Comparison of ENCODE assay signal across 13 mouse cellular contexts in the genomic region with DNA sequence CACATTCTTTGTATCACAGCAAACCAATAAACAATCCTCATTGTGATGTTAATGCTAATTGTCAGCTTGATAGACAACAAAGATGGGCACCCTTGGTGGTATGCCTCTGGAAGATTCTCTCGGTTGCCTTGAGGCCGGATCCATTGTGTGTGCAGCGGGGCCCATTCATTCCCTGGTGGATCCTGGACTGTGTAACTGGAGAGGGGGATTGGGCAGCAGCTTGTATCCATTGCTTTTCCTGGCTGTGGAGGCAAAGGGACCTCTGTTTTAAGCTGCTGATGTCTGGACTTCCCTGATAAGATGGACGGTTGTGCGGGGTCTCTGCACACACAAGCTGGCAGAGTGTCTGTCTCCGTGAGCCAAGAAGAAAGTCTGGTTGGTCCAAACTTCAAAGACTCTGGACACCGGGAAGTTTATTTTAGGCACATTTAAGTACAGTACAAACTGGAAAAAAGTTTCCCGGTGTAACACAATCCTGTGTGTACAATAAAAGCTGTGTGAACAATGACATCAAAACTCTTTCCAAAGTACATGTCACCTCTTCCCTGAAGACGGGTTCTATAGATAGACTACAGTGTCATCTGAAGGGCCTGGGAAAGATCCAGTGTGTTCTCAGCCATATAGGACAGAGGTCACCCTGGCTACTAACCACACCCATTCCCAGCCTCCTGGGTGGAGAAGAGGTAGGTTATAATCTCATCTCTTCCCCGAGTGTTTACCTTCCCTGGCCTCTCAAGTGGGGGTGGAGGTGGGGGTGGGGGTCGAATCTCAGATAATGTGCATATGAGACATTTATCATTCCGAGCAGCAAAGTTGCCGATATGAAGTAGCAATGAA. TPM values are rescaled to one million over a fixed set of nuclear protein-coding genes. Genes with fewer than 3 reads are reported as not detected.
DNase-seq lines count a peak whose midpoint lies in the region; ATAC-seq lines count a peak whose summit lies in the region.
"Had no signal": no experiment of that assay in that cellular context is flagged by ENCODE, and none has a peak within 500 bp of the region (broad histone marks: within the 10 kb centered on the region; RNA-seq: fewer than 3 reads in every experiment).

No protein-coding gene starts in this region.

- no peak for DNase-seq in hindbrain, embryonic 11.5 days (ENCODE audit: low spot score)
- DNase-seq in ES-E14 (ENCODE audit: low read depth, low spot score), result no peak
- DNase-seq in heart, embryonic 10.5 days (ENCODE audit: low spot score), result peak; percentile 84
- no peak for DNase-seq in liver, embryonic 11.5 days (ENCODE audit: low spot score)
- no peak for DNase-seq in adrenal gland, postnatal 36 days
- DNase-seq in left cerebral cortex, postnatal 14 days (ENCODE audit: low spot score in 2 of 2), result no peak
- no peak for DNase-seq in right cerebral cortex, postnatal 14 days
- DNase-seq: cerebellum, adult 11 months; layer of hippocampus, adult 9-11 months; thymus, postnatal 36 days had no signal

- in situ Hi-C loops in ES-E14 (cut with MboI; ENCODE audit: low sequenced_read_pairs in 2 of 2, unreplicated experiment in 2 of 2), result no loop called here

- peaks cover 38% of the 10 kb centered on the region for H3K4me1 ChIP-seq in hindbrain, embryonic 15.5 days (replicated peaks)
- H3K4me1 ChIP-seq in hindbrain, embryonic 11.5 days (replicated peaks; ENCODE audit: control insufficient read depth, insufficient read depth, low read length), result peaks cover 5% of the 10 kb centered on the region
- H3K4me1 ChIP-seq in ES-E14 (ENCODE audit: control insufficient read depth in 2 of 2, insufficient read depth in 2 of 2, low read length in 2 of 2, poor library complexity in 1 of 2), result peaks cover 0 to 33% of the 10 kb centered on the region in 2 experiments; a peak in 3 of 4 replicates
- peaks cover 61% of the 10 kb centered on the region for H3K4me1 ChIP-seq in heart, embryonic 10.5 days
- peaks cover 27% of the 10 kb centered on the region for H3K4me1 ChIP-seq in liver, embryonic 11.5 days (replicated peaks; ENCODE audit: control insufficient read depth, insufficient read depth, low read length)

- no peak overlapping the region for H3K4me3 ChIP-seq in hindbrain, embryonic 15.5 days
- no peak overlapping the region for H3K4me3 ChIP-seq in hindbrain, embryonic 11.5 days (ENCODE audit: low read depth, low read length)
- H3K4me3 ChIP-seq in ES-E14 (ENCODE audit: insufficient read depth in 1 of 2, low read depth in 1 of 2, low read length in 2 of 2, poor library complexity in 1 of 2, severe bottlenecking in 1 of 2), result no peak overlapping the region
- H3K4me3 ChIP-seq in heart, embryonic 10.5 days, result no peak overlapping the region; the same call in 1 of the 2 replicates
- H3K4me3 ChIP-seq in liver, embryonic 11.5 days (ENCODE audit: low read depth, low read length), result no peak overlapping the region
- H3K4me3 ChIP-seq: embryonic facial prominence, embryonic 12.5 days had no signal

- H3K27me3 ChIP-seq in hindbrain, embryonic 15.5 days, result no peaks in the 10 kb centered on the region
- H3K27me3 ChIP-seq in hindbrain, embryonic 11.5 days (ENCODE audit: control insufficient read depth, insufficient read depth, low read length), result no peaks in the 10 kb centered on the region
- H3K27me3 ChIP-seq in heart, embryonic 10.5 days (ENCODE audit: insufficient read depth, poor library complexity, severe bottlenecking), result peaks cover 7% of the 10 kb centered on the region; the same call in 1 of the 2 replicates
- no peaks in the 10 kb centered on the region; the same call in 1 of the 2 replicates for H3K27me3 ChIP-seq in liver, embryonic 11.5 days (replicated peaks; ENCODE audit: control insufficient read depth, insufficient read depth, low read length)
- H3K27me3 ChIP-seq: embryonic facial prominence, embryonic 12.5 days had no signal

- intact Hi-C loops in left cerebral cortex, postnatal 14 days (cut with DNase I), result no loop called here

- ATAC-seq in hindbrain, embryonic 15.5 days (ENCODE audit: low FRiP score, low read depth), result no peak
- no peak for ATAC-seq in hindbrain, embryonic 11.5 days (ENCODE audit: low FRiP score)
- peak; percentile 66 for ATAC-seq in liver, embryonic 11.5 days (replicated peaks; ENCODE audit: low FRiP score)

- 42% methylated on average over 13 of the region's 13 CpGs for WGBS in hindbrain, embryonic 15.5 days
- WGBS in hindbrain, embryonic 11.5 days, result 50% methylated on average over 13 of the region's 13 CpGs
- 20% methylated on average over 13 of the region's 13 CpGs for WGBS in heart, embryonic 10.5 days
- 42% methylated on average over 13 of the region's 13 CpGs for WGBS in liver, embryonic 11.5 days

- no peak overlapping the region for H3K9ac ChIP-seq in hindbrain, embryonic 15.5 days
- no peak overlapping the region for H3K9ac ChIP-seq in hindbrain, embryonic 11.5 days (ENCODE audit: low read depth, low read length)
- no peak overlapping the region; the same call in 1 of the 2 replicates for H3K9ac ChIP-seq in ES-E14 (ENCODE audit: insufficient read depth, low read depth, low read length, poor library complexity, severe bottlenecking)
- 0 out of 2 replicates have a peak overlapping the region, but pooled peaks have one; percentile 12 for H3K9ac ChIP-seq in liver, embryonic 11.5 days (ENCODE audit: low read depth, low read length)
- H3K9ac ChIP-seq: embryonic facial prominence, embryonic 12.5 days had no signal

- H3K27ac ChIP-seq in hindbrain, embryonic 15.5 days (replicated peaks), result 0 out of 2 replicates have a peak overlapping the region, but pooled peaks have one; percentile 10
- no peak overlapping the region for H3K27ac ChIP-seq in hindbrain, embryonic 11.5 days (ENCODE audit: low read depth, low read length)
- H3K27ac ChIP-seq in ES-E14 (ENCODE audit: insufficient read depth, low read depth, low read length, poor library complexity, severe bottlenecking), result peak overlapping the region; percentile 47; the same call in 1 of the 2 replicates
- H3K27ac ChIP-seq in heart, embryonic 10.5 days, result peak overlapping the region; percentile 88
- 0 out of 2 replicates have a peak overlapping the region, but pooled peaks have one; percentile 53 for H3K27ac ChIP-seq in liver, embryonic 11.5 days (ENCODE audit: low read depth, low read length)
- H3K27ac ChIP-seq: embryonic facial prominence, embryonic 12.5 days had no signal

- H3K9me3 ChIP-seq in hindbrain, embryonic 15.5 days, result no peaks in the 10 kb centered on the region
- H3K9me3 ChIP-seq in hindbrain, embryonic 11.5 days (ENCODE audit: control insufficient read depth, low read length), result no peaks in the 10 kb centered on the region
- H3K9me3 ChIP-seq in ES-E14 (ENCODE audit: control insufficient read depth, insufficient read depth, low read depth, low read length), result no peaks in the 10 kb centered on the region
- H3K9me3 ChIP-seq in heart, embryonic 10.5 days, result no peaks in the 10 kb centered on the region
- no peaks in the 10 kb centered on the region for H3K9me3 ChIP-seq in liver, embryonic 11.5 days (ENCODE audit: control insufficient read depth, low read length)
- H3K9me3 ChIP-seq: embryonic facial prominence, embryonic 12.5 days had no signal

- H3K4me2 ChIP-seq in hindbrain, embryonic 15.5 days, result no peak overlapping the region
- H3K4me2 ChIP-seq in hindbrain, embryonic 11.5 days (replicated peaks; ENCODE audit: low read depth, low read length), result no peak overlapping the region
- H3K4me2 ChIP-seq in liver, embryonic 11.5 days, result peak overlapping the region; percentile 36
- H3K4me2 ChIP-seq: embryonic facial prominence, embryonic 12.5 days had no signal

- no peaks in the 10 kb centered on the region for H3K36me3 ChIP-seq in hindbrain, embryonic 15.5 days
- no peaks in the 10 kb centered on the region for H3K36me3 ChIP-seq in hindbrain, embryonic 11.5 days (ENCODE audit: control insufficient read depth, insufficient read depth, low read length)
- no peaks in the 10 kb centered on the region for H3K36me3 ChIP-seq in ES-E14 (ENCODE audit: control insufficient read depth, insufficient read depth, low read length, poor library complexity, severe bottlenecking)
- H3K36me3 ChIP-seq in heart, embryonic 10.5 days, result no peaks in the 10 kb centered on the region
- no peaks in the 10 kb centered on the region for H3K36me3 ChIP-seq in liver, embryonic 11.5 days (ENCODE audit: control insufficient read depth, insufficient read depth, low read length)
- H3K36me3 ChIP-seq: embryonic facial prominence, embryonic 12.5 days had no signal

RNA-seq across cellular contexts. Expression of a gene that starts 31.5 kb away (rescaled TPM):
- 22.5 and 25.3 TPM in 2 replicates for polyA plus RNA-seq in hindbrain, embryonic 15.5 days (2015; fragmentation: Nextera tagmentation; extraction: Ambion mirVana)
- 93.2 and 95.2 TPM in 2 replicates for polyA plus RNA-seq in hindbrain, embryonic 11.5 days (2014; fragmentation: Nextera tagmentation; extraction: Ambion mirVana)
- total RNA-seq in ES-E14 (2012; rRNA removed), result 335 and 424 TPM in 2 replicates
- 172 and 183 TPM in 2 replicates for polyA plus RNA-seq in heart, embryonic 10.5 days (2016; fragmentation: Nextera tagmentation; extraction: Ambion mirVana)
- 202 and 214 TPM in 2 replicates for polyA plus RNA-seq in liver, embryonic 11.5 days (2014; fragmentation: Nextera tagmentation; extraction: Ambion mirVana)
- total RNA-seq in adrenal gland, postnatal 36 days (2021), result 100 to 1,000 TPM; 272 to 276 TPM
- 100 to 1,000 TPM; 129 to 142 TPM for total RNA-seq in left cerebral cortex, postnatal 14 days (2021)

RNA-seq across cellular contexts. Expression of a gene that starts 44.7 kb away (rescaled TPM):
- 14,750 and 15,534 TPM in 2 replicates for polyA plus RNA-seq in hindbrain, embryonic 15.5 days (2015; fragmentation: Nextera tagmentation; extraction: Ambion mirVana)
- polyA plus RNA-seq in hindbrain, embryonic 11.5 days (2014; fragmentation: Nextera tagmentation; extraction: Ambion mirVana), result 8,897 and 9,833 TPM in 2 replicates
- total RNA-seq in ES-E14 (2012; rRNA removed), result 595 and 862 TPM in 2 replicates
- 1,319 and 1,394 TPM in 2 replicates for polyA plus RNA-seq in heart, embryonic 10.5 days (2016; fragmentation: Nextera tagmentation; extraction: Ambion mirVana)
- 419 and 432 TPM in 2 replicates for polyA plus RNA-seq in liver, embryonic 11.5 days (2014; fragmentation: Nextera tagmentation; extraction: Ambion mirVana)
- 100 to 1,000 TPM in 1 of 2 experiments, 10 to 100 TPM in 1; 87.9 to 123 TPM for total RNA-seq in adrenal gland, postnatal 36 days (2021)
- total RNA-seq in left cerebral cortex, postnatal 14 days (2021), result 1,000 to 10,000 TPM; 2,132 to 2,150 TPM

RNA-seq across cellular contexts. Expression of a gene that starts 44.8 kb away (rescaled TPM):
- polyA plus RNA-seq in hindbrain, embryonic 15.5 days (2015; fragmentation: Nextera tagmentation; extraction: Ambion mirVana), result not detected in 2 replicates
- polyA plus RNA-seq in hindbrain, embryonic 11.5 days (2014; fragmentation: Nextera tagmentation; extraction: Ambion mirVana), result not detected in 2 replicates
- total RNA-seq in ES-E14 (2012; rRNA removed), result not detected in 2 replicates
- polyA plus RNA-seq in heart, embryonic 10.5 days (2016; fragmentation: Nextera tagmentation; extraction: Ambion mirVana), result not detected in 2 replicates
- polyA plus RNA-seq in liver, embryonic 11.5 days (2014; fragmentation: Nextera tagmentation; extraction: Ambion mirVana), result not detected in 2 replicates
- not detected for total RNA-seq in adrenal gland, postnatal 36 days (2021)
- not detected for total RNA-seq in left cerebral cortex, postnatal 14 days (2021)
- polyA plus RNA-seq: embryonic facial prominence, embryonic 12.5 days; intestine, embryonic 14.5 days had no signal

RNA-seq across cellular contexts. Expression of a gene that starts 56.8 kb away (rescaled TPM):
- 57.5 and 89.3 TPM in 2 replicates for polyA plus RNA-seq in hindbrain, embryonic 15.5 days (2015; fragmentation: Nextera tagmentation; extraction: Ambion mirVana)
- 17.2 and 20.9 TPM in 2 replicates for polyA plus RNA-seq in hindbrain, embryonic 11.5 days (2014; fragmentation: Nextera tagmentation; extraction: Ambion mirVana)
- 15.1 and 20.6 TPM in 2 replicates for total RNA-seq in ES-E14 (2012; rRNA removed)
- polyA plus RNA-seq in heart, embryonic 10.5 days (2016; fragmentation: Nextera tagmentation; extraction: Ambion mirVana), result 0.36 and 1.1 TPM in 2 replicates
- 0.36 and 0.90 TPM in 2 replicates for polyA plus RNA-seq in liver, embryonic 11.5 days (2014; fragmentation: Nextera tagmentation; extraction: Ambion mirVana)
- total RNA-seq in adrenal gland, postnatal 36 days (2021), result 1 to 10 TPM; 1.3 to 3.4 TPM
- 1 to 10 TPM; 1.7 to 6.2 TPM for total RNA-seq in left cerebral cortex, postnatal 14 days (2021)
